Mouse (Mus musculus) embryo, embryonic 10.5 days (tissue): Measurements from ENCODE around the gene Hepacam2.
"Not testable (repeated sequence)": the region's sequence is repeated elsewhere in the genome, so short reads cannot be mapped to it uniquely, and the experiment has no call there.

Source experiments
- DNase-seq: peaks from one replicate; pipeline ENCODE4 v3.0.0-alpha.2; 2015; ENCODE audit warnings: low spot score

Gene Hepacam2

DNA sequence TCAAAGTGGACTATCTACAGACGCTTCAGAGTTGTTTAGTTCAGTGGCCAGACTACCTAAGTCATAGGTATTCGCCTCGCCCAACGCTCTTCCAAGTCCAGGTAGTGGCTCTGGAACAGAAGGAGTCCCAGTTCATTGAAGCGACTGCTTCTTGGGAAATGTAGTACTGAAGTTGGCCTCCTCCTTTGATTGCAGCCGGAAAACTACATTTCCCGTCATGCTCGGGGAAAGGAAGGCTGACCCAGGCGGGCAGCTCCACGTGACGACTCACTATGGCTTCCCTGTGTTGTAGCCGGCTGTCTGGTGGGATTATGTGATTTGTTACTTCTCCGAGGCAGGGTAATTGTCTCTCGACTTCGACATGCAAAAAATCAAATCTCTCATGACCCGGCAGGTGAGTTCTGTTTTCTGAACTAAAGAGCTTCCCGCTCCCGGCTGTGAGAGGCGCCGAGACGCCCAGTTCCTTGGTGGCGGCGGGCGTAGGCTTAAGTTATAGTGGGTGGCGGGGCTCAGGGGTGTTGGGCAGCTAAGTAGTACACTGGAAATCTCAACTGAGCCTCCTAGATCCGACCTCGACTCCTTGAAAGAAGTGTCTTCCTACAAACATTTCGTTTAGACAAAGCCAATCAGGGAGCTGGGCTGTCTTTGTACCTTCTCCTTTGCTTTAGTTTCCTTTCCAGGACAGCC is at the start of gene Hepacam2, which contains the start of gene Vps50:
Hepacam2 (minus strand) TSS at position 137 of the 687 bp plus-strand sequence.
Vps50 (plus strand) TSS at position 221 of the 687 bp plus-strand sequence.
- peak; percentile 96 for DNase-seq

DNA sequence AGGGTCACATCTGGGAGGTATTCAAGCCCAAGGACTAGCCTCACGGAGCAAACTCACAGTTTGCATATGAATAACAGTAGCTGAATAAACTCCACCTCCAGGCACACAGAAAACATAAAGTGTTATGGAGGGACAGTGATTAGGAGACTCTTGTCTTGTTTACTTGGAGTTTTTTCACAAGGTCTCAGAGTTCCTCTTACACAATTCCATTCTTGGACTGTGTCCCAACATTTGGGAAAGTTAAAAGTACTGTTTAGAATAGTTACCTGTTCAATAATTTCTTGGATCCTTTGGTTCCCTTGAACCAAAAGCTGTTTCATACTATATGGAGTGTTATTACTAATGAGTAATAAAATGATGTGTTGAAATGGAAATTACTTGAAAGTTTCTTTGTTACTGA is 46.9 kb upstream of the Hepacam2 start:
- no peak for DNase-seq

DNA sequence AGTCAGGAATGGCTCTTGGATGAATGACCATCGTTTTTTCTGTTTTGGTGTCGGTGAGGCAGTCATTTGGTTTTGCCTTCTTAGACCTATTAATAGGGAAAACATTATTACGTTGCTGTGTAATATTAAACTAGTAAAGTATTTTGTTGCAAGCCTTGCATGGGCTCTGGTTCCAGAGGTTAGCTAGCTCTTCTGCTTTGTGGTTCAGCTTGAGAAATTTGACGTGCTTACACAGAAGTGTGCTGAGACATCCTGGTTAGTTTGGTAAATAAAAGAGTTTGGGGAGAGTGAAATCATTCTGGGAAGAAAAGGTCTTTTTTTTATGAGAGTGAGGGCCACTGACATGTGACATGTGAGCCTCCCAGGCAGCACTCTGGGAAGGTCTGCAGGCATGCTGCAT is 45.8 kb upstream of the Hepacam2 start:
- no peak for DNase-seq

DNA sequence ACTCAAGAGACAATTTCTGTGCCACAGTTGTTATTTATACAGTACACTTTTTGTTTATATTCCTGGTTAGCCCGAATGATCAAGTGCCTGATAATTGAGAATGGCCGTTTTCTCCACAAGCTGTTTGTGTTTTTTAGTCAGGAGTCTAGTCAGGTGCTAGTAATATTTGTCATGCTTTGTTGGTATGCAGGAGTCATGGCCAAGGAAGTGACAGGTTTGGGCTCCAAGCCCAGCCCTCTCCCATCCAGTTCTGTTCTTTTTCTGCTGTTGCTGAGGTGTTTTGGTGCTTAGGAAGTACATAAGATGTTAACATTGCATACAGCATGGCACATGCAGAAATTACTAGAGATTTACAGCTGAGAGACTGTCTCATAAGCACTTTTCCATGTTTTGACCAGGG is 41.4 kb upstream of the Hepacam2 start:
- DNase-seq: no peak

DNA sequence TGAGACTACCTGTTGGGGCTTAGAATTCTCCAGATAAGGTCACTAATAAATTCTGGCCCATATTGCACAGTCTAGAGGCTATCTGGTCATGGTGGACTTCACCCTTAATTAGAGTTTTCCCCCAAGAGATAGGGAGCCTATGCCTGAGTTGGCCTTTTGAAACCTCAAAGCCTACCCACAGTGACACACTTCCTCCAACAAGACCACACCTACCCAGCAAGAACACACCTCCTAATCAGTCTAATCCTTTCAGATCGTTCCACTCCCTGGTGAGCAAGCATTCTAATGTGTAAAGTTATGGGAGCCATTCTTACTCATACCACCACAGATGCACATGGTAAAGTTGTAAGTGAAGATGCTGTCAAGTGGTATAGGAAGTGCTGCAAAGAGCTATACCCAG is 38.0 kb upstream of the Hepacam2 start:
- DNase-seq: no peak

DNA sequence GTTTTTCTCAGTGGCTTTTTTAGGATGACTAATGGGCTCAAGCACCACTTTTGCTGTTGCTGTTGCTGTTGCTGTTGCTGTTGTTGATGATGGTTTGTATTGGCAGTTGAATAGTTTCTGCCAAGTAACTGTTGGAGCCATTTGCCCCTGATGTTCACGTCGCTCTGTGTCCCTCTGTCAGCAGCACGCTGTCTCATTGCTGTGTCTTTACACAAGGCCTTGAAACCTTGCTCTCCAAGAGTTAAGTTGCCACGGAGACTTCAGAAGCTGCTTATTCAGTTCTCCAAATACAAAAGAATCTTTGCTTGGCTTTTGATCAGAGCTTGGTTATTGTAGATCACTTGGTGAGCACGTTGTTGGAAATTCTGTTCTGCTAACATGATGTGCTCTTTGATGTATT is 33.3 kb upstream of the Hepacam2 start:
- DNase-seq: peak; percentile 41

DNA sequence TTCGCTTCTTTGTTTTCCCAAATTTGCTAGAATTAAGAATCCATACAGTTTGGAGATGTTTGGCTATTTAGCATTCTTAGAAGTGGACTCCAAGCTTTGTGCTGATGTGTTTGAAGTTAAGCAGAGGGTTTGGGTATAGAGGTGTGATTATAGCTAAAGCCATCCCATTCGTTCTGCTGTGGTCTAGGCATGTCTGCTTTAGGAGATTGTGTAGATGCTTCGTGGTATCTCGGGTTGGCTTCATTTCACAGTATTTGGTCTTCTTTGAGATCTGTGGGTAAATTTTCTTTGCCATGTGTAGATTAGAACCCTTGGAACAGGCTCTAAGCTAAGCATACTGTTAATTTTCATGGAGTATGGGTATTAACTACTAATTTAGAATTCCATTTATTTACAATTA is 30.1 kb upstream of the Hepacam2 start:
- DNase-seq: no peak

DNA sequence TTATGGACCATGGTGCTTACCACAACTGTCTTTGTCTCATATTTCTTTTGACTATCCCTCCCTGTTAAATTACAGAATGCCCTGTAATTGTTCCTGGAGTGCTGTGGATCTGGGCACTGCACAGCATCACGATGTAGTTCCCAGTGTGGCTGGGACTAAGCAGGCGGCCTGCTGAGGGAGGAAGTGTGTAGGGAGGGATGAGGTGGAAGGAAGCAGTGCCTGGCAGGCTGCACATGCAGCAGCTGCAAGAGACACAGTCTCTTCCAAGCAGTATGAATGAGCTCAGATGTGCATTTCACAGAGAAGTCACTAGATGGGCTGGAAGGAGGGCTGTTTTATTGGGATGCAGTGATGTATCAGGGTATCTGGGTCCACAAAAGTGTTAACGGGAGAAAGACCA is 14.5 kb upstream of the Hepacam2 start:
- no peak for DNase-seq

DNA sequence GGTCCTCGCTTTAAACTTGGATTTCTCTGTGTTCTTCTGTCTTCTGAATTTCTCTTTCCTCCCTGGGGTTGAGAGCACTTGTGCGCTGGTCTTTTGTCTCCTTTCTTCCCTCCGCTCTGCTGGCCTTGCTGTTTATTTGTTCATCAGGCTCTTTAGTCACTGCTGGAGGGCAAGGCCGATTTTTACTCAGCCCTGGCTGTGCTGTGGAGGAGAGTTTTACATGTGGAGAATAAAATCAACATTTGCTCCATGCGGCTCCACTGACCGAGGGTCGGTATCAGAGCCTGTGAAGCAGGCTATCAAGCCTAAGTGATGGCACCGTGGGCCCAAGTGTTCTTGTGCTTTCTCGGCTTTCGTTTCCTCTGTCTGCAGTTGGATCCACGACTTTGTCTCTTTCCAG is 13.5 kb upstream of the Hepacam2 start:
- DNase-seq: peak; percentile 44

DNA sequence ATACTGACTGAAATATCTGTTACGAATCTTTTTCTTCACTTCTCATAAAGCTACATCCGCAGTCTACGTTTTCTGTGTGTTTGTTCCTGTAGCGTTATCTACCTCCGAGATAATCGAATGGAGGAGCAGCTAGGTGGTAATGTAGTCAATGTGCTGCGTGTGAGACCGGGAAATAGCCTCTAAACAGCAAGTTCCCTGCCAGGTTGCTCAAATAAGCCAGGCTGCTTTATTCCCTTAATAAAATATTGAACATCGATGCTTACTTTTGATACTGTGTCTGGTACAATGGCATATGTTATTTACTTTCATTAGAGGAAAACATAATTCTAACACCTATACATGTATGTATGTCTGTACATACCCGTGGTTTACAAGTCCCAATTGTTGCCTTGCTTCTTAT is 13.0 kb upstream of the Hepacam2 start:
- no peak for DNase-seq

DNA sequence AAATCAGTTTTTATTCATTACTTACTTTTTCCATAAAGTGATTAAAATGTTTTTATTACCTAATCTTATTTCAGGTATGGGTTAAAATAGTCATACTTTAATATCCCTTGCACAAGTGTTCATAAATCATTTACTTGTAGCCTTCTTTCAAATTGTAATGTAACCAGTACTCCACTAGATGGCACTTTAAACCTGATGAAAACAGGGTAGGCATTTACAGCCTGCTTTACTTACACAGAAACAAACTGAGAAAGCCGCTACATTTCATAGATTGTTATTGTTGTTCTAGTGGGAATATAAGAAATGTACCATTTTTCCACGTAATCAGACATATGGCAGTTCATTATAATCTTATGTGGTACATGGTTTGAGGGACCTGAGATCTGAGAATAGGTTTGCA is 11.7 kb upstream of the Hepacam2 start:
- peak; percentile 75 for DNase-seq

DNA sequence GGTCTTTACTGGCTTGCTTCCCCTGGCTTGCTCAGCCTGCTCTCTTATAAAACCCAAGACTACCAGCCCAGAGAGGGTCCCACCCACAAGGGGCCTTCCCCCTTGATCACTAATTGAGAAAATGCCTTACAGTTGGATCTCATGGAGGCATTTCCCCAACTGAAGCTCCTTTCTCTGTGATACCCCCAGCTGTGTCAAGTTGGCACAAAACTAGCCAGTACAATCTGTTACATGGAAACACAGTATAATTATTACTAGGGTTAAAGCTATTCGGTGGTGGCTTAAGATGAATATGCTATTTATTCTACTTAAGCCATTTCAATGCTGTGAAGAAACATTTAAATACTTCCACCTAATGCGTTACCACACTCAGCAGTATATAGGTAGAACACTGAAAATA is 10.1 kb upstream of the Hepacam2 start:
- DNase-seq: not testable (repeated sequence)

DNA sequence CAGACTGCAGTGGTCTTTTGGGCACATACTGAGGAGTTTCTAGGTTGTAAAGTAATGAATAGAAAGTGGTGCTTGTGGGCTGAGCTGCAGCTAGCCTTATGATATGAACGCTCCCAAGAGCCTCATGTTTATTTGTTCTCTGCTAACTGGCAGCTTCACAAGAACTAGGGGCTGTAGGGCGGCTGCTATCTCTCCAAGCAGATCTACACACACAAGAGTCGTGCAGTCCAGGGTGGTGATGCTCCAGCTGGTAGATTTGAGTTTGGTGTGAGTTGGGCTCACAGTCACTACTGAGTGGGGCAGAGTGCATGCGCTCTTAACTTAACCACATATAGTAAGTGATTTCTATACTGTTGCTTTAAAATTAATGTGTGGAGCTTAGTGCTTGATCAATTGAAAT is 9.0 kb upstream of the Hepacam2 start:
- DNase-seq: no peak

DNA sequence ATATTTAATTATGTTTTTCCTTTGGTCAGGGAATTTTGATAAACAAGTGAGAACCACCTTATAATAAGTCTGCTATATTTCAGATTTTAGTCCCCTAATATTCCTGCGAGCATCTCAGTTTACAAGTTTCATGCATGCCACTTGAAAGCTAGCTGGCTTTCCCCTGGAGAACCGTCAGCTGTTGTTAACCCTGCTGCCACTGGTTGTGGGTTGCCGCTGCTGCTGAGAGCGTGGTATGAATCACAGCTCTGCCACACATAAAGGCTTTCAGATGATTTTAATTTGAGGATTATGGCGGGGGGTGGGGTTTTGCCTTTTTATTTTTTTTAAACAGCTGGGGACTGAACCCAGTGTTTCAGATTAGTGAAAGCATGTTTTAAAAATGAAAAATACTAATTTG is 7.2 kb upstream of the Hepacam2 start:
- DNase-seq: no peak

DNA sequence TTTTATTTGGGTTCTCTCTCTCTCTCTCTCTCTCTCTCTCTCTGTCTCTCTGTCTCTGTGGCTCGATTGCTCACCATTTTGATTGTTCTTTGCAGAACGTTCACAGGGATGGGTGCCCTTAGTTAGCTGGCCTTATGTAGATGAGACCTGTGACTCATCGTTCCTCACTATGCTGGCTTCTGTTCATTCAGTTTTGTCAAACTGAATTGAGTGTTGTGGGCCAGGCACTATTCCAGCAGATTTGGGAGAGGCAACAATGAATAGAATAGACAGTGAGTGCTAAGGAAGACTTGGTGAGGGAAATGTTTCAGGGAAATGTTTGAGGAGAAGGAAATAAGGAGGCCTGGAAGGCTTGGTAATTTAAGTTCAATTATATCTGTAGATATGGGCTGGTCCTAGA is 2.2 kb upstream of the Hepacam2 start:
- DNase-seq: no peak

DNA sequence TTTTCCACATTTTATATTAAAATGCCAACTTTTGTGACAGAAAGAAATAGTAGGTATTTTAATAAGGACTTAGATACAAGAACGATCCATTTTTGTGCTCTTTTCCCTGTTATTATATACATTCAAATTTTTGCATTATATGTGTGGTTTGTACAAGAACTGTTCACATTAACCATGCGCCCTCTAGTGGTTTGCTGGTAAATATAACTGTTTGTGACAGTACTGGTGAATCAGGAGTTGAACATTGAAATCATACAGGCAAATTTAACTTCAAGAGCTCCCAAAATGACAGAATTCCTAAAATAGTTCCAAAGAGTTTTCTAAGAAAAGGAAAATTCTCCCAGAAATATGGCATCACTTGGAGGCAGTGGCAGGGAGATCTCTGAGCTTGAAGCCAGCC is 1.9 kb downstream of the Hepacam2 start:
- peak; percentile 84 for DNase-seq

DNA sequence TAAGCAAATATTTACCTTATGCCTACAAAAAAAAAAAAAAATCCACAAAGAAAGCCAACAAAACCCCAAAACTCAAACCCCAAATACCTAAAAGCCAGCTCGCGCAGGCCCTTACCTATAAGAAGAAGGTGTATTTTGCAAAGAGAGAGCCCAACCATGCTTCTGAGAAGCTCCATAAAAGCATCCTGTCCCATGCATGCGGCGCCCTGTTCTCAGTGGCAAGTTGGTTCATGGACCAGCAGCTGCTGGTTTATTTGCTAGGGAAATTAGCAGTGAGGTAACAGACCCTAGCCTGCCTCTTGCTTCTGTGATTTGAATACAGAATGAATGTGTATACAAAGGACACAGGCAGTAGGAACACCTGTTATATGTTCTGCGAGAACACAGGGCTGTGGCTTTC is 3.8 kb downstream of the Hepacam2 start:
- DNase-seq: no peak

DNA sequence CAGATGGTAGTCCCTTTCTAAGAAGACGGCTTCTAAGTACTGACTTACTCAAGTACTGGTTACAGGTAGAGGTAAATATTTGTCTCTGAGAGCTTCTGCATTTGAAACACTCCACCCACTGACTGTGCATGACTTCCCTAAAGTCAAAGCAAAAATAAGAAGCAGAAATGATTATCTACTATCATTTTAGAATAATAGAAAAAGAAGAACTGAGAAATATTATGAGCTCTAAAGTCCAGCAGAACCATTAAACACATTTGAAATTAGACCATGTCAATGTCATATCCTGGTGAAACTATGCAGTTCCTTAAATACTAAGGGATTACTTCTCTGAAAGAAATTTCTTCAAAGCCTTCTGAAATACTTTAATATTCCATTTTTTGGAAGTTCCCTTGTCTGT is 10.7 kb downstream of the Hepacam2 start:
- DNase-seq: no peak

DNA sequence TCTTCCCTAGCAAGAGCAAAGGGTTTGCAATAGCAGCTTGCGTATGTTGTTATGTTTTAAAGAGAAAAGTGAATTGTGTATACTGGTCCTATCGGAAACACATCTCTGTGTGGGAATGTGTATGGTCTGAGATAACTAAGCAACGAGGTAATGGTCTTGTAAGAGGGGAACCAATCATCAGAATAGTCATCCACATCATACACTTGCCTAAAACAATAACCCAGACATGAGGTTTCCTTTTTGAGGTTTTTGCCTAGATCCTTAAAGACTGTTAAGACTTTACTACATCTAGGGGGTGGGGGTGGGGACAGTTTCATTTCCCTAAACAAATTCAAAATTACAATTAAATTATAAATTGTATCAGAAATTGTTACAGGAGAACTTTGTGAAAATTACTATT is 13.0 kb downstream of the Hepacam2 start:
- DNase-seq: no peak

DNA sequence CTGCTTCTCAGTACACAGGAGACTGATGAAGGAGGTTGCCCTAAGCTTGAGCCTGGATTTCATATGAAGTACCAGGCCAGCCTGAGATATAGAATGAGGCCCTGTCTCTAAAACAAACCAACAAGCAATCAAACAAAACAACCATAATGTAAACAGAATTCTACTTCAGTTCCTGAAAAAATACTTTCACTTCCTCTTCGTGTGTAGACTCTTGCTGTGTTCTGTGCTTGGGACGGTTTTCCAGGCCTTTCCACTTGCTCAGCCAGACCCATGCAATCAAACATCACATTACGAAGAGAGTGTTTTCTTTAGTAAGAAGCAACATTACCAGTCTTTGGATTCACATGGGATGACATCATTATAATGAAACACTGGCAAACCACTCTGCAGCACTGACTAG is 16.4 kb downstream of the Hepacam2 start:
- DNase-seq: no peak

DNA sequence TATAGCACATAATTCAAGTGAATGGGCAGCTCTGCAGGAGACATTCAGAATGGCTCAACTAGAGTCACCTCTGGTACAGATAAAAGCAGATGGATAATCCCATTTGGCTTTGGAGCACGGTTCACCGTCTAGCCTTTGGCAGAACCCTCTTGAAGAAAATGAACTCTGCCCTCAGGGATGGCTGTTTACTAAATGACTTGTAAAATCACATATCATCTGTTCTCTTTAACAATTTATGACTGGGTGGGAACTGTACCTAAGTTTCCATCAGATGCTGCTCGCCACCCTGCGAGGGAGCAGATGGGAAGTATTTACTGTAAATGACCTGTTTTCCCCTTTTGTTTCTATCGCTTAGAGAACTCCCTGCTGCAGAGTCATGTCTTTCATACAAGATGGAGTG is 18.2 kb downstream of the Hepacam2 start:
- no peak for DNase-seq

DNA sequence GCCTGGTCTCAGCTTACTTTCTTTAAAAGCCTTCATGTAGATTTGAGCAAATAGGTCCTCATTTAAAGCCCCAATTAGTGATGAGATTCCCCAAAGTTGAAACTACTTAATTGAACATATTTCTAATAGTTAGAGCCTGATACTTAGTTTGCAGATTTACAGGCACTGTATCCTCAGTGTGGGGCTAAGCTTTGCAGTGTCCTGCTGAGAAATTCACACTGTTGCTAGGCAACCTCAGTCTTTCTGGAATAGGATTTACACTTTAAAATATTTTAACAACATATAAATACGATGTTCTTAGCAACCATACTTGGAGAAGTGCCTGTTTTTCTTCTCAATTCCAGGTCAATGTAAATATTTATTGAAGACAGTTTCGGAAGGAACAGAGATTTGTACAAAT is 21.8 kb downstream of the Hepacam2 start:
- no peak for DNase-seq

DNA sequence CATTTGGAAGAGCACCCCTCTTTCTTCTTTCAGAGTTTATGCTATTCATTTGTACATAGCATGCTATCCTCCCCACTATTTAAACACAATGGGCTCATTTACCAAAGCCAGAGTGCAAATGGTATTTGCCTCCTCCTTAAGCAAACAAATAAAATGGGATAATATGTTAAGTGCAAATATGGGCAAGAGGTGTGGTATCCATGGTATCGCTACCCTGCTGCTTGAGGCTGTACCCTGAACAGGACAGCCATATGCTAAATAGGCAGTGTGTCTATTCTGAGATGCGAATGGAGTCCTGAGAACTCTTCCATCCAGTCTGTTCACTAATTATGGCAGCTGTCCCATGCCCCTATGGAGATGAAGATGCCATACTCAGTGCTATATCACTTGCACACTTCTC is 27.4 kb downstream of the Hepacam2 start:
- DNase-seq: no peak

DNA sequence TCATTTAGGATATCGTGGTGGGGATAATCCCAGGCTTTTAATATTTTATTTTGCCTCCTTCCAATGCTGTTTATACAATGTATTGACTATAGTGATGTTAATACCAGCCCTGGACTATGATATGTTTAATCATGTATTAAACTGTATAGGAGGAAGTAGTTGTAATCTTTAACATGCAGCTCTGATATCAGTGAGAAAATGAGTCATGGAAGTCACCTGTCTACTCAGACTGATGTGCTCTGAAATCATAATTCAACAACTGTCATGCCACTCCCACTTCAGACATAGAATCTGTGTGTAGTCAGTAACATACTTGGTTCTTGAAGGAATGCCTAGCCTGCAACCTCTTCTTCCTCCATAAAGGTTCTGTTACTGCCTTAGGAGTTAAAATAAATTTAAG is 29.5 kb downstream of the Hepacam2 start:
- DNase-seq: no peak

DNA sequence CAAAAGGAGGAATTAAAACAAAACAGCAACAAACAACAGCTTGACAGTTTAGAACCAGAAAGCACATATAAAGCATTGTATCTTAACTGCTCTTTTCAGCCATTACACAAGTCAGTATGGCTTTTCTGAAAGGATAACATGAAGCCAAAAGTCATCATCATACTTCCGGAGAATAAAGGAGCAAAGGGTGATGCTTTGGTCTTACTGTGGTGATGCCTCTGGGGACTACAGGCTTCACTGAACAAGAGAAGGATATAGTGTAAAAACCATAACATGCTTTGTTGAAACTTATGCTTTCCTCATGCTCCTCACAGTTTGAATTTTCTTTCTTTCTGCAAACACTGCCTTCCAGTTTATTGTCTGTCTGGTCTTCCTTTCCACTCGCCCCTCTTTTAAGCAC is 34.5 kb downstream of the Hepacam2 start:
- DNase-seq: no peak
